In genomic region chr13:109175281-109175680, GRCm38 (mm10) we compare ENCODE assay signal across 12 mouse cellular contexts.
"Had no signal": no experiment of that assay in that cellular context is flagged by ENCODE, and none has a peak within 500 bp of the region (broad histone marks: within the 10 kb centered on the region; RNA-seq: fewer than 3 reads in every experiment).

No protein-coding gene starts in this region.

- DNase-seq: kidney, adult 18-20 months; kidney, adult 9 months; kidney, postnatal 25 days; layer of hippocampus, adult 9-11 months; liver, postnatal 0 days; lung, embryonic 14.5 days; spleen, adult 18-20 months; thymus, adult 18-20 months; thymus, postnatal 36 days had no signal

- ATAC-seq: liver, postnatal 0 days; lung, postnatal 0 days; midbrain, embryonic 13.5 days; midbrain, embryonic 16.5 days had no signal
